Mouse (Mus musculus) heart, adult 8-10 months (tissue): ENCODE results near the gene Erg. TPM values are rescaled to one million over a fixed set of nuclear protein-coding genes. Genes with fewer than 3 reads are reported as not detected.

Source experiments
- DNase-seq: peaks from one replicate; pipeline ENCODE4 v3.0.0; 2022; ENCODE audit warnings: low spot score
- total RNA-seq, 4 experiments: library from RNA; stranded (reverse); gene quantifications; 2 replicates each; pipeline ENCODE4 v1.2.4; 2022

Erg gene
- total RNA-seq, 4 experiments from 2014 or later, result 20.8 to 31.1 (median 27.7) TPM

- DNase-seq, result no peak
Observed at GRCm38 (mm10) chr16:95446368-95446767, 140.0 kb downstream of the Erg start.

GRCm38 (mm10) chr16:95442023-95442422 is 144.4 kb downstream of the Erg start:
- no peak for DNase-seq

GRCm38 (mm10) chr16:95441179-95441578 is 145.2 kb downstream of the Erg start:
- DNase-seq, result no peak

- DNase-seq, result no peak
Observed at GRCm38 (mm10) chr16:95440334-95440733, 146.1 kb downstream of the Erg start.

GRCm38 (mm10) chr16:95439794-95440193 is 146.6 kb downstream of the Erg start:
- no peak for DNase-seq

GRCm38 (mm10) chr16:95438848-95439540 is 147.4 kb downstream of the Erg start:
- peak; percentile 85 for DNase-seq

GRCm38 (mm10) chr16:95436611-95437010 is 149.8 kb downstream of the Erg start:
- DNase-seq, result no peak

GRCm38 (mm10) chr16:95436051-95436450 is 150.3 kb downstream of the Erg start:
- no peak for DNase-seq

- no peak for DNase-seq
Observed at GRCm38 (mm10) chr16:95434434-95434833, 152.0 kb downstream of the Erg start.

GRCm38 (mm10) chr16:95432540-95432971 is 153.8 kb downstream of the Erg start:
- peak; percentile 56 for DNase-seq

- no peak for DNase-seq
Observed at GRCm38 (mm10) chr16:95429851-95430250, 156.5 kb downstream of the Erg start.

- DNase-seq, result no peak
Observed at GRCm38 (mm10) chr16:95428239-95428638, 158.2 kb downstream of the Erg start.

GRCm38 (mm10) chr16:95427512-95427911 is 158.9 kb downstream of the Erg start:
- DNase-seq, result no peak

GRCm38 (mm10) chr16:95422658-95423073 is 163.7 kb downstream of the Erg start:
- no peak for DNase-seq

GRCm38 (mm10) chr16:95421235-95421886 is 165.0 kb downstream of the Erg start:
- DNase-seq, result no peak

GRCm38 (mm10) chr16:95415921-95416320 is 170.5 kb downstream of the Erg start:
- no peak for DNase-seq

GRCm38 (mm10) chr16:95415372-95415771 is 171.0 kb downstream of the Erg start:
- no peak for DNase-seq

- no peak for DNase-seq
Observed at GRCm38 (mm10) chr16:95413401-95413959, 172.9 kb downstream of the Erg start.

GRCm38 (mm10) chr16:95408096-95408495 is 178.3 kb downstream of the Erg start:
- DNase-seq, result no peak

- DNase-seq, result no peak
Observed at GRCm38 (mm10) chr16:95405496-95405895, 180.9 kb downstream of the Erg start.

GRCm38 (mm10) chr16:95403453-95403852 is 182.9 kb downstream of the Erg start:
- peak; percentile 73 for DNase-seq

- DNase-seq, result peak; percentile 20
Observed at GRCm38 (mm10) chr16:95401869-95402268, 184.5 kb downstream of the Erg start.
